Mouse (Mus musculus) lung, postnatal 4 days (tissue): ENCODE data around the gene Olfr1390.
"Not testable (repeated sequence)": the region's sequence is repeated elsewhere in the genome, so short reads cannot be mapped to it uniquely, and the experiment has no call there.

ENCODE experiments used
- DNase-seq, 2 experiments: peaks; one replicate each; pipeline ENCODE4 v3.0.0; 2021

Gene Olfr1390

DNA sequence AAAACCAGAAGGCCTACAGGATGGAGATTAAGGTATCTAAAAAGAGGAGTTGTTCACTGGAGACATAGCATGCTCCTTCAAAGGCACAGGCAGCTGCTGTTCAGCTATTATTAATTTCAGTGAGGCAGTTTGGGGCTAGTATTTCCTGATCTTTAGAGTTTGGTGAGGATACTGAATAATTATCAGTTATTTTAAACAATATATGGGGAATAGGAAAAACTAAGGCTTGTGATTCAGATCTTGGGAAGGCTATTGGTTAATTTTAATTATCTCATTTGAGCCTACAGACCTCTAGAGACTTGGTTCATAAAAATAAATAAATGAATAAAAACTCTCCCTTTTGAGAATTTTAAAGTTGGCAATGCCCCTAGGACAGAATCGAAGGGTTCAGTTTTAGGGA lies at the start of gene Olfr1390:
Olfr1390 (plus strand) TSS at position 301 of the 400 bp plus-strand sequence.
- no peak for DNase-seq

DNA sequence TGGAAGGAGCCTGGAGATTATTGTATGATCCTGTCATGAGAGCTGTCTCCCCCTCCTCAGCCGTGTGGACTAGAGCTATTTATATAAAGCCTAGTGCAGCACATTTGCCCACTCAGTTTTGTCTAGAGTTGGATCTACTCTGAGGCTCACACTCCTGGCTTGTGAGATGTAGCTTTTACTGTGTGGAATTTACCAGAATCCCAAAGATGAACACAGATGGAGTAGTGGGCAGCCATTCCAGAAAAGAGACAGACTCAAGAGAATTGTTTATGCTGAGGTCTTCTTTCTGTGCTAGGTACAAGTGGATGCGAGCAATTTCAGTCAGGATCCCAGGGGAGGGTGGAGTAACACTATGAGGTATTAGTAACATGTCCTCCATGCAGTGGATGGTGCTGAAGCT lies 47.7 kb upstream of the Olfr1390 start:
- no peak for DNase-seq

GRCm38 (mm10) chr11:49292777-49293176 lies 42.2 kb upstream of the Olfr1390 start:
- DNase-seq = no peak

DNA sequence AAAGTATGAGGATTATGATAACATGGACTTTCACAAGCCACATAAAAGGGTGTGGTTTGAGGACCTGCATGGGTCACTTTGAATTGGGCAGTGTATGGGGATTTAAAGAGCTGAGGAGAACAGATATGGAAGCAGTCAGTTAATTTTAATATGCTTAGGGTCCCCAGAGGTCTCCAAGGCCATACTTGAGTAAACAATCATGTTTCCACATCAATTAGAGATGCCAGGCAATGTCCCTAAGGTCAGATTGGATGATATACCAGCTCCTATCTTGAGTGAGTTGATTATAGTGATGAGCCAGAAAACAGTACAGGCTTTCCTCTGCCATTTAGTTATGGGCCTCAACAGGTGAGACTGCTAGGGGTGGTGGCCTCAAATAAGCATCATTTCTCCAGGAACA lies 30.5 kb upstream of the Olfr1390 start, which contains the start of gene Olfr10:
Olfr10 (plus strand) TSS at position 301 of the 400 bp plus-strand sequence.
- no peak for DNase-seq

- DNase-seq = not testable (repeated sequence)
These were observed 26.4 kb upstream of the Olfr1390 start for GRCm38 (mm10) chr11:49308547-49308946.

- DNase-seq = no peak
These were observed 12.5 kb upstream of the Olfr1390 start, which contains the start of gene Olfr1391 for GRCm38 (mm10) chr11:49322442-49322841. Gene Olfr1391 (plus strand): TSS chr11:49322742.

DNA sequence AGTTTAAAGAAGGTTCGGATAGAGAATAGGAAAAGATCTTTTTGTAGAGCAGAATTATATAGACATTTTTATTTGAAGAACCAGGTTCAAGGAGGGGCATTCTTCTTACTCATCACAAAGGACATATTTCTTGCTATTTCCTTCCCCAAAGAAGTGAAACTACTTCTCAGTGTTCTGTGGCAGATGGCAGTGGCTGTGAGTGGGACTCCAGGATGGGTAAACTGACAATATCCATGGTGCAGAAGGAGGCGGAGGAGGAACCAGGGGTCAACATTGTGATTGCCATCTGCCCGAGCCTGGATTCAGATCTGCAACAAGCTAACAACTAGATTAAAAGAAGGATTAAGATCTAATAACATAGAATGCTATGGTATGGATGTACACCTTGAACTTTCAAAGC lies 8.3 kb upstream of the Olfr1390 start:
- no peak for DNase-seq

DNA sequence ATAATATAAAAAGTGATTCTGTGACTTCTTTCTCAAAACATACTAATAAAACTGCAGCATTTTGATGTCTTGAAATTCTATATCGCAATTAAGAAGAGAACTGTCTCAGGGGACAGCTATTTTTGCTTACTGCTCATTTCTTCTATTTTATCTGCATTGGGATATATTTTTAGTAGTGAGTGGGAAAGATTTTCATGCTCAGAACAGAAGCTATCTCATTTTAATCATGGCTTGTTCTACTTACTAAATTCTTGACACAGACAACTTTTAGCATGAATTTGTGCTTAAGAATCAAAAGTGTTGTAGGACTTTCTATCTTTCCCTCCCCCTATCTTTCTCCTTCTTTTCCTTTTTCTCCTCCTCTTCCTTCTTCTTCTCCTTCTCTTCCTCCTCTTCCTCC lies 5.3 kb upstream of the Olfr1390 start:
- DNase-seq = no peak

DNA sequence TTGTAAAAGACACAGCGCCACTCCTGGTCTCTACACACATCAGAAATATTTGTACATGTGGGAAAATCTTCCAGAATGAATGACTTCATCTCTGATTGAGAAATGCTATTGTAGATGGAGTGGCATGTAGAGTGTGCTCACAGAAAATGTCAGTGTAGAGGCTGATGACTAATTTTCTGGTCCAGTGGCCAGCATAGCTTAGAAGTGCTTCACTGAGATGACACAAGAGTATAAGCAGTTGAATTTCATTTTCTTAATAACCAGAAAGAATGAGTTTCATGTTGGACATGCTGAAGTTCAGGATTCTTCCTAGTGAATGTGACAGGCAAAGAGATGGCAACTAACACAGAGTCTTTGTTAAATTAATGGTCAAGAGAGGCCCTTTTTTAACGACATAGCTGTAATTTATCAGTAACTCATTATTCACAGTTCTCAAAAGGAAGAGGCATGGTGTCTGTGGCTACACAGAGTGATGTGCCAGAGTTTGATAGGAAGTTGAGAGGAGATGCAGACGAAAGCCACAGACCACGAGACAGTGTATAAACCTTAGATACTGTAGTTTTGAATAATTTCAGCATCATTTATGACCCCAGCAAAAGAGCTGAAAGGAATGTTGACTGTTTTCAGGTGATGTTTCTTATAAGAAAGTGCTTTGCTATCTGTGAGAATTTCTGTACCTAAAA lies 2.3 kb downstream of the Olfr1390 start:
- no peak for DNase-seq

- DNase-seq = no peak
These were observed 48.1 kb downstream of the Olfr1390 start for GRCm38 (mm10) chr11:49383133-49383532.

- DNase-seq = not testable (repeated sequence)
These were observed 51.1 kb downstream of the Olfr1390 start for GRCm38 (mm10) chr11:49386118-49386517.
